Mouse (Mus musculus): ENCODE results near the gene Rnf212b. TPM values are rescaled to one million over a fixed set of nuclear protein-coding genes. Genes with fewer than 3 reads are reported as not detected.
A peak's percentile ranks its signal among the peaks of the same experiment; 100 is the strongest.

The Rnf212b gene
- polyA plus RNA-seq, 1 experiment from 2014 or later, result not detected

- no peaks in the 10 kb centered on the region for H3K27me3 ChIP-seq
- ATAC-seq (no peak), DNase-seq (ENCODE audit: low read depth, low spot score) (no peak)
- in situ Hi-C loops (cut with MboI; ENCODE audit: low pct_unique_long_range_greater_than_20kb), result loop anchor here (25.0 kb wide), 1 partner anchor 702 kb away; the partner anchor contains the start of genes Emc9, Fitm1, Psme1 and Psme2
- ChIA-PET POLR2A (interaction anchor here (1.1 kb wide), 1 partner anchor 12 kb away, joined by 3 read pairs; no protein-coding TSS in a partner anchor), CTCF (interaction anchor here (2.6 kb wide), 1 partner anchor 130 kb away, joined by 6 read pairs; the partner anchor contains the start of gene Ngdn)
- no peak for TF ChIP-seq CTCF (IDR thresholded peaks at IDR 0.05)
Observed at GRCm38 (mm10) chr14:54885309-54885708, 71.4 kb downstream of the Rnf212b start.

- ATAC-seq (no peak), DNase-seq (ENCODE audit: low read depth, low spot score) (no peak)
- no peak for TF ChIP-seq CTCF (IDR thresholded peaks at IDR 0.05)
- ChIA-PET CTCF (no interaction called here), POLR2A (interaction anchor here (0.7 kb wide), 1 partner anchor 106 kb away, joined by 3 read pairs; no protein-coding TSS in a partner anchor)
- no peaks in the 10 kb centered on the region for H3K27me3 ChIP-seq
- in situ Hi-C loops (cut with MboI; ENCODE audit: low pct_unique_long_range_greater_than_20kb), result loop anchor here (25.0 kb wide), 1 partner anchor 695 kb away; the partner anchor contains the start of genes Emc9, Fitm1, Psme1 and Psme2
Observed at GRCm38 (mm10) chr14:54892200-54892599, 78.3 kb downstream of the Rnf212b start, which contains the start of gene Pabpn1. TSS of gene Pabpn1 (plus strand) at chr14:54892500.

- peak; percentile 99 for DNase-seq (ENCODE audit: low read depth, low spot score)
- no peak for TF ChIP-seq CTCF (IDR thresholded peaks at IDR 0.05)
- ATAC-seq, result peak; percentile 99
- CTCF ChIA-PET, result interaction anchor here (1.4 kb wide), 1 partner anchor 121 kb away, joined by 3 read pairs; the partner anchor contains the start of gene Ngdn
- in situ Hi-C loops (cut with MboI; ENCODE audit: low pct_unique_long_range_greater_than_20kb), result loop anchor here (25.0 kb wide), 1 partner anchor 694 kb away; the partner anchor contains the start of genes Emc9, Fitm1, Psme1 and Psme2
- H3K27me3 ChIP-seq, result no peaks in the 10 kb centered on the region
- POLR2A ChIA-PET, result no interaction called here
Observed at GRCm38 (mm10) chr14:54893651-54894181, 79.8 kb downstream of the Rnf212b start.

DNA sequence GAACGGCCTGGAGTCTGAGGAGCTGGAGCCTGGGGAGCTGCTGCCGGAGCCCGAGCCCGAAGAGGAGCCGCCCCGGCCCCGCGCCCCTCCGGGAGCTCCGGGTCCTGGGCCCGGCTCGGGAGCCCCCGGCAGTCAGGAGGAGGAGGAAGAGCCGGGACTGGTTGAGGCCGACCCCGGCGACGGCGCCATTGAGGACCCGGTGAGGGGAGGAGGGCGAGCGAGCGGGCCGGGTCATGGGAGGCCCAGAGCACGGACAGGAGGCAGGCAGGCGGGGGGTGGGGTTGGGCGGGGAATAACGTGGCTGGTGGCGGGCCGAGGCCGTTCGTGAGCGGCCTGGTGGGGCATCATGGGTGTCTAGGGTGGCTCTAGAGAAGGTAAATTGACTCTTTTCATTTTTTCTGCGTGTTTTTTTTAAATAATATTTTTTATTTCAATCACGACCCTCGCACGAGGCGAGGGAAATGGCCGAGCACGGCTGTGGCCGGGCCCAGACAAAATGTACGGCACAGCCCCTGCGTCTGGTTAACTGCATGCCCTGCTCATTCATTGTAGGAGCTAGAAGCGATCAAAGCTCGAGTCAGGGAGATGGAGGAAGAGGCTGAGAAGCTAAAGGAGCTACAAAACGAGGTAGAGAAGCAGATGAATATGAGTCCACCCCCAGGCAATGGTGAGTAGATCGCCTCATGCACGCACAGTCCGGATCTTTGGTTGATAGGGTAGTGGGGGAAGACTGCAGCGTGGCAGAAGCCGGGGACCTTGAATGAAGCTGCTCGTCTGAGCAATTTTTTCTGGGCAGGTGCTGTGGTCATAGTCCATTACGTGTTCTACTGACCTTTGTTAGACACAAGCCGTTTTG is 80.6 kb downstream of the Rnf212b start:
- no peak for TF ChIP-seq CTCF (IDR thresholded peaks at IDR 0.05)
- no peaks in the 10 kb centered on the region for H3K27me3 ChIP-seq
- ChIA-PET CTCF (interaction anchor here (0.8 to 1.4 kb wide), 5 partner anchors 8 to 121 kb away, joined by 3 read pairs; partner anchors contain the start of gene Ngdn), POLR2A (interaction anchor here (0.8 to 1.3 kb wide), 4 partner anchors 12 to 119 kb away, joined by 4 to 7 read pairs (median 4); partner anchors contain the start of genes Bcl2l2, Gm20521 and Ppp1r3e)
- in situ Hi-C loops (cut with MboI; ENCODE audit: low pct_unique_long_range_greater_than_20kb), result loop anchor here (25.0 kb wide), 1 partner anchor 693 kb away; the partner anchor contains the start of genes Emc9, Fitm1, Psme1 and Psme2
- ATAC-seq (peak; percentile 51), DNase-seq (ENCODE audit: low read depth, low spot score) (no peak)

- no peak for ATAC-seq
- no peaks in the 10 kb centered on the region for H3K27me3 ChIP-seq
- DNase-seq (ENCODE audit: low read depth, low spot score), result no peak
- in situ Hi-C loops (cut with MboI; ENCODE audit: low pct_unique_long_range_greater_than_20kb), result loop anchor here (25.0 kb wide), 1 partner anchor 690 kb away; the partner anchor contains the start of genes Emc9, Fitm1, Psme1 and Psme2
- ChIA-PET CTCF (interaction anchor here (1.6 kb wide), 1 partner anchor 118 kb away, joined by 5 read pairs; the partner anchor contains the start of gene Ngdn), POLR2A (interaction anchor here (1.2 kb wide), 1 partner anchor 9 kb away, joined by 4 read pairs; no protein-coding TSS in a partner anchor)
- TF ChIP-seq CTCF (IDR thresholded peaks at IDR 0.05), result no peak
Observed at GRCm38 (mm10) chr14:54897445-54897844, 83.5 kb downstream of the Rnf212b start.

DNA sequence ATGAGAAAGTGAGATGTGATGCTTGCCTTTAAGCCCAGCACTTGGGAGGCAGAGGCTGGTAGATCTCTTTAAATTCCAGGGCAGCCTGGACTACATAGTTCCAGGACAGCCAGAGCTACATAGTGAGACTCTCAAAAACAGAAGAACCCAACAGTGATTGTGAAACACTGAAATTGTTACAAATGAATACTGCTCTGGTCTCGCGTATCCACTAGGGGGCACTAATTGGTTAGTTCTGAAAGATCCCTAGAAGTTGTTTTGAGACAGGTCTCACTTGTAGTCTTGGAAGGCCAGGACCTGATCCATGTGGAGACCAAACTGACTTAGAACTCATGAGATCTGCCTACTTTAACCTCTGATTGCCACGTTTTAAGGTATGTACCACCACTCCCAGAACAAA is 86.4 kb downstream of the Rnf212b start:
- DNase-seq (ENCODE audit: low read depth, low spot score) (no peak), ATAC-seq (peak; percentile 76)
- H3K27me3 ChIP-seq, result no peaks in the 10 kb centered on the region
- POLR2A ChIA-PET, result no interaction called here
- CTCF ChIA-PET, result interaction anchor here (0.7 to 2.5 kb wide), 6 partner anchors 9 to 114 kb away, joined by 3 to 14 read pairs (median 4); partner anchors contain the start of gene Ngdn
- TF ChIP-seq CTCF (IDR thresholded peaks at IDR 0.05), result peak; percentile 71
- in situ Hi-C loops (cut with MboI; ENCODE audit: low pct_unique_long_range_greater_than_20kb), result loop anchor here (5.0 kb wide), 3 partner anchors 37 to 182 kb away; partner anchors contain the start of gene Cmtm5

- CTCF ChIA-PET, result interaction anchor here (1.5 kb wide), 1 partner anchor 111 kb away, joined by 5 read pairs; the partner anchor contains the start of gene Ngdn
- DNase-seq (ENCODE audit: low read depth, low spot score) (no peak), ATAC-seq (no peak)
- no peak for TF ChIP-seq CTCF (IDR thresholded peaks at IDR 0.05)
- H3K27me3 ChIP-seq, result no peaks in the 10 kb centered on the region
- in situ Hi-C loops (cut with MboI; ENCODE audit: low pct_unique_long_range_greater_than_20kb), result loop anchor here (5.0 kb wide), 3 partner anchors 34 to 179 kb away; partner anchors contain the start of gene Cmtm5
- POLR2A ChIA-PET, result no interaction called here
Observed at GRCm38 (mm10) chr14:54903641-54904040, 89.7 kb downstream of the Rnf212b start.

Other genes starting within 250 kb of the Rnf212b start
- gene Ajuba, start 236.6 kb upstream of the Rnf212b start, polyA plus RNA-seq (2021), result 91.9 TPM
- gene 4931414P19Rik, start 208.1 kb upstream of the Rnf212b start, polyA plus RNA-seq (2021), result 12.2 TPM
- gene Psmb5, start 196.1 kb upstream of the Rnf212b start, polyA plus RNA-seq (2021), result 335 TPM
- gene Psmb11, start 192.7 kb upstream of the Rnf212b start, polyA plus RNA-seq (2021), result 0.01 TPM
- not detected for gene Gm17606, start 173.2 kb upstream of the Rnf212b start, polyA plus RNA-seq (2021)
- gene Cdh24, start 172.8 kb upstream of the Rnf212b start, polyA plus RNA-seq (2021), result 7.0 TPM
- gene 1700123O20Rik, start 127.9 kb upstream of the Rnf212b start, polyA plus RNA-seq (2021), result 69.8 TPM
- 215 TPM for gene Acin1, start 127.2 kb upstream of the Rnf212b start, polyA plus RNA-seq (2021)
- 0.03 TPM for gene Gm29776, start 115.3 kb upstream of the Rnf212b start, polyA plus RNA-seq (2021)
- gene Cebpe, start 102.0 kb upstream of the Rnf212b start, polyA plus RNA-seq (2021), result not detected
- 0.04 TPM for gene Slc7a8, start 32.2 kb upstream of the Rnf212b start, polyA plus RNA-seq (2021)
- 14.5 TPM for gene Homez, start 56.8 kb downstream of the Rnf212b start, polyA plus RNA-seq (2021)
- gene Ppp1r3e, start 63.4 kb downstream of the Rnf212b start, polyA plus RNA-seq (2021), result 4.4 TPM
- gene Bcl2l2, start 69.2 kb downstream of the Rnf212b start, polyA plus RNA-seq (2021), result 37.7 TPM
- gene Gm20521, start 69.3 kb downstream of the Rnf212b start, polyA plus RNA-seq (2021), result 1.2 TPM
- gene Pabpn1, start 78.4 kb downstream of the Rnf212b start, polyA plus RNA-seq (2021), result 194 TPM
- gene Slc22a17, start 99.0 kb downstream of the Rnf212b start, polyA plus RNA-seq (2021), result 25.3 TPM
- gene Efs, start 112.0 kb downstream of the Rnf212b start, polyA plus RNA-seq (2021), result not detected
- not detected for gene Il25, start 118.6 kb downstream of the Rnf212b start, polyA plus RNA-seq (2021)
- not detected for gene Cmtm5, start 122.1 kb downstream of the Rnf212b start, polyA plus RNA-seq (2021)
- 0.18 TPM for gene Myh6, start 152.8 kb downstream of the Rnf212b start, polyA plus RNA-seq (2021)
- gene Gm17428, start 162.8 kb downstream of the Rnf212b start, polyA plus RNA-seq (2021), result not detected
- gene Myh7, start 180.5 kb downstream of the Rnf212b start, polyA plus RNA-seq (2021), result 0.23 TPM
- gene Ngdn, start 201.3 kb downstream of the Rnf212b start, polyA plus RNA-seq (2021), result 43.7 TPM